Comparison of ENCODE assay signal across 7 mouse cellular contexts in the genomic region with DNA sequence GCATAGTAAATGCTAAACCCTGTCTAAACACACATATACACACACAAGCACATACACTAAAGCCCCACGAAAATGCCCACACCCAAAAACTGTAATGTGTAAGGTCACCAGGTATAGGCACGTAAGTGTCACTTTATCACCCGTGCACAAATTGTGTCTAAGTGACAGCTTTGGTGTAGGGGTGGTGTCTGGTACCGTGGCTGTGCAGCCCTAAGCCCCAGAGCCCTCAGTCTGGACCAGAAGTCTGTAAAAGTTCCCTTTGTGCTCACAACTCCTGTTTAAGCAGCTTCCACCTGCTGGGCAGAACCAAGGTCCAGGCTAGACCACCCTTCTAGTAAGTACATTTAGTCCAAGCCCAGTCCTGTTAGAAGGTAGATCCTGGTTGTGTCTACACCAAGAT. TPM values are rescaled to one million over a fixed set of nuclear protein-coding genes. Genes with fewer than 3 reads are reported as not detected.
"Had no signal": no experiment of that assay in that cellular context is flagged by ENCODE, and none has a peak within 500 bp of the region (broad histone marks: within the 10 kb centered on the region; RNA-seq: fewer than 3 reads in every experiment).

No protein-coding gene starts in this region.

RNA-seq across cellular contexts. Expression of a gene that starts 24.4 kb away (rescaled TPM):
- polyA plus RNA-seq: intestine, embryonic 16.5 days; limb, embryonic 12.5 days; liver, adult 2 months; liver, embryonic 14.5 days; midbrain, embryonic 15.5 days; neural tube, embryonic 14.5 days; small intestine, adult 2 months had no signal
